Mouse (Mus musculus) kidney, embryonic 16.5 days (tissue): ENCODE data around the gene Ropn1l. TPM values are rescaled to one million over a fixed set of nuclear protein-coding genes. Genes with fewer than 3 reads are reported as not detected.

Experiments used
- ATAC-seq: fragments of 200-750 bp; cut with Nextera tagmentation; 2 replicates; pipeline ENCODE4 v1.8.0; 2017; ENCODE audit warnings: moderate TSS enrichment; ENCODE audit not compliant: low FRiP score, low TSS enrichment
- H3K27ac ChIP-seq: fragments of 300-500 bp; sonication (generic); 2 replicates; pipeline ENCODE4 v1.5.1; 2014; ENCODE audit warnings: low read length
- H3K27me3 ChIP-seq: fragments of 300-500 bp; sonication (generic); 2 replicates; pipeline ENCODE4 v1.6.1; 2014; ENCODE audit warnings: low read length, control low read depth, mixed read lengths; ENCODE audit not compliant: insufficient read depth
- H3K36me3 ChIP-seq: fragments of 300-500 bp; sonication (generic); 2 replicates; pipeline ENCODE4 v1.6.1; 2014; ENCODE audit warnings: low read length, control low read depth, mixed read lengths; ENCODE audit not compliant: insufficient read depth
- H3K4me1 ChIP-seq: fragments of 300-500 bp; sonication (generic); 2 replicates; pipeline ENCODE4 v1.6.1; 2014; ENCODE audit warnings: low read length, control low read depth, mixed read lengths; ENCODE audit not compliant: insufficient read depth
- H3K4me2 ChIP-seq: fragments of 300-500 bp; sonication (generic); replicated peaks from 2 replicates; pipeline ENCODE4 v1.6.1; 2014; ENCODE audit warnings: low read depth, low read length
- H3K4me3 ChIP-seq: fragments of 300-500 bp; sonication (generic); 2 replicates; pipeline ENCODE4 v1.5.1; 2014; ENCODE audit warnings: mild to moderate bottlenecking, low read length
- H3K9ac ChIP-seq: fragments of 300-500 bp; sonication (generic); replicated peaks from 2 replicates; pipeline ENCODE4 v1.6.1; 2014; ENCODE audit warnings: low read length
- H3K9me3 ChIP-seq: fragments of 300-500 bp; sonication (generic); 2 replicates; pipeline ENCODE4 v1.6.1; 2016; ENCODE audit warnings: low read length, control low read depth
- WGBS: fragments of 180-500 bp; shearing (Covaris S2); extraction: QIAGEN DNeasy Blood & Tissue Kit; methylation state at CpG from one replicate; pipeline ENCODE4 v1.1.7; 2014; 5-methylcytosine and 5-hydroxymethylcytosine counted together
- polyA plus RNA-seq: library from polyadenylated mRNA; unstranded; fragments of >200 nt; fragmentation: Nextera tagmentation; extraction: Ambion mirVana; gene quantifications from 2 replicates; pipeline ENCODE4 v1.2.1, GENCODE M21; 2015

The Ropn1l gene
- polyA plus RNA-seq, result 3.7 and 4.3 TPM in 2 replicates

- Histone ChIP-seq H3K27me3 (no peaks in the 10 kb centered on the region), H3K4me1 (peaks cover 6% of the 10 kb centered on the region), H3K4me2 (peak within 1 kb of the TSS; percentile 72), H3K4me3 (peak within 1 kb of the TSS; percentile 59), H3K27ac (peak within 1 kb of the TSS; percentile 85), H3K9me3 (no peaks in the 10 kb centered on the region), H3K36me3 (peaks cover 11% of the 10 kb centered on the region; the same call in 1 of the 2 replicates), H3K9ac (peak within 1 kb of the TSS; percentile 74)
- peak; percentile 96 for ATAC-seq
- under 1% methylated on average over 57 of the region's 57 CpGs for WGBS
Measured at GRCm38 (mm10) chr15:31453098-31453916, at the start of gene Ropn1l. Gene Ropn1l, minus strand, starts transcription at chr15:31453737.

GRCm38 (mm10) chr15:31502996-31503395, 49.5 kb upstream of the Ropn1l start:
- no peak overlapping the region for H3K4me3 ChIP-seq
- no peaks in the 10 kb centered on the region for H3K27me3 ChIP-seq
- peaks cover 28% of the 10 kb centered on the region for H3K36me3 ChIP-seq
- H3K9ac ChIP-seq, result no peak overlapping the region
- H3K4me2 ChIP-seq, result no peak overlapping the region
- H3K27ac ChIP-seq, result no peak overlapping the region
- no peak for ATAC-seq
- no peaks in the 10 kb centered on the region for H3K4me1 ChIP-seq
- no peaks in the 10 kb centered on the region for H3K9me3 ChIP-seq
- WGBS, result 81% methylated on average over 4 of the region's 4 CpGs

- WGBS, result 77% methylated on average over 1 of the region's 1 CpGs
- H3K4me2 ChIP-seq, result no peak overlapping the region
- H3K4me1 ChIP-seq, result no peaks in the 10 kb centered on the region
- ATAC-seq, result no peak
- peaks cover 33% of the 10 kb centered on the region for H3K36me3 ChIP-seq
- H3K27ac ChIP-seq, result no peak overlapping the region
- no peaks in the 10 kb centered on the region for H3K27me3 ChIP-seq
- H3K9ac ChIP-seq, result no peak overlapping the region
- no peaks in the 10 kb centered on the region for H3K9me3 ChIP-seq
- no peak overlapping the region for H3K4me3 ChIP-seq
Measured at GRCm38 (mm10) chr15:31502313-31502712, 48.8 kb upstream of the Ropn1l start.

- H3K4me1 ChIP-seq, result no peaks in the 10 kb centered on the region
- 95% methylated on average over 9 of the region's 9 CpGs for WGBS
- no peak for ATAC-seq
- peaks cover 62% of the 10 kb centered on the region for H3K36me3 ChIP-seq
- H3K9ac ChIP-seq, result no peak overlapping the region
- H3K27ac ChIP-seq, result no peak overlapping the region
- no peaks in the 10 kb centered on the region for H3K27me3 ChIP-seq
- no peaks in the 10 kb centered on the region for H3K9me3 ChIP-seq
- no peak overlapping the region for H3K4me2 ChIP-seq
- H3K4me3 ChIP-seq, result no peak overlapping the region
Measured at GRCm38 (mm10) chr15:31494803-31495202, 41.3 kb upstream of the Ropn1l start.

- WGBS, result 69% methylated on average over 3 of the region's 3 CpGs
- Histone ChIP-seq H3K27ac (no peak overlapping the region), H3K27me3 (no peaks in the 10 kb centered on the region)
Measured at GRCm38 (mm10) chr15:31494310-31494709, 40.8 kb upstream of the Ropn1l start.

GRCm38 (mm10) chr15:31487407-31487806, 33.9 kb upstream of the Ropn1l start:
- H3K9me3 ChIP-seq, result no peaks in the 10 kb centered on the region
- H3K4me2 ChIP-seq, result no peak overlapping the region
- H3K4me1 ChIP-seq, result no peaks in the 10 kb centered on the region
- H3K36me3 ChIP-seq, result peaks cover 38% of the 10 kb centered on the region
- ATAC-seq, result no peak
- H3K27ac ChIP-seq, result no peak overlapping the region
- H3K4me3 ChIP-seq, result no peak overlapping the region
- WGBS, result 86% methylated on average over 2 of the region's 2 CpGs
- no peak overlapping the region for H3K9ac ChIP-seq
- no peaks in the 10 kb centered on the region for H3K27me3 ChIP-seq

More at GRCm38 (mm10) chr15:31494310-31494709, 40.8 kb upstream of the Ropn1l start:
- Histone ChIP-seq H3K36me3 (peaks cover 58% of the 10 kb centered on the region), H3K4me1 (no peaks in the 10 kb centered on the region), H3K9me3 (no peaks in the 10 kb centered on the region), H3K4me3 (no peak overlapping the region), H3K4me2 (no peak overlapping the region), H3K9ac (no peak overlapping the region)
- ATAC-seq, result no peak

- ATAC-seq, result no peak
- H3K36me3 ChIP-seq, result peaks cover 38% of the 10 kb centered on the region
Measured at GRCm38 (mm10) chr15:31476678-31477077, 23.1 kb upstream of the Ropn1l start.

GRCm38 (mm10) chr15:31472645-31473574, 19.4 kb upstream of the Ropn1l start:
- ATAC-seq, result no peak

More at GRCm38 (mm10) chr15:31476678-31477077, 23.1 kb upstream of the Ropn1l start:
- no peak overlapping the region for H3K4me3 ChIP-seq
- no peak overlapping the region for H3K27ac ChIP-seq
- no peak overlapping the region for H3K9ac ChIP-seq
- no peaks in the 10 kb centered on the region for H3K4me1 ChIP-seq
- no peak overlapping the region for H3K4me2 ChIP-seq
- 100% methylated on average over 1 of the region's 1 CpGs for WGBS
- H3K9me3 ChIP-seq, result no peaks in the 10 kb centered on the region
- no peaks in the 10 kb centered on the region for H3K27me3 ChIP-seq

GRCm38 (mm10) chr15:31471529-31471928, 18.0 kb upstream of the Ropn1l start:
- H3K9me3 ChIP-seq, result no peaks in the 10 kb centered on the region
- peaks cover 20% of the 10 kb centered on the region for H3K36me3 ChIP-seq
- H3K27me3 ChIP-seq, result no peaks in the 10 kb centered on the region
- WGBS, result 83% methylated on average over 4 of the region's 4 CpGs
- no peak for ATAC-seq
- H3K4me2 ChIP-seq, result no peak overlapping the region
- H3K9ac ChIP-seq, result no peak overlapping the region
- H3K4me3 ChIP-seq, result no peak overlapping the region
- no peak overlapping the region for H3K27ac ChIP-seq
- 0 out of 2 replicates have a peak, but pooled peaks cover 3% of the 10 kb centered on the region for H3K4me1 ChIP-seq

More at GRCm38 (mm10) chr15:31472645-31473574, 19.4 kb upstream of the Ropn1l start:
- H3K36me3 ChIP-seq, result peaks cover 19% of the 10 kb centered on the region
- no peak overlapping the region for H3K4me2 ChIP-seq
- H3K27ac ChIP-seq, result no peak overlapping the region
- 0 out of 2 replicates have a peak, but pooled peaks cover 3% of the 10 kb centered on the region for H3K4me1 ChIP-seq
- H3K4me3 ChIP-seq, result no peak overlapping the region
- no peaks in the 10 kb centered on the region for H3K9me3 ChIP-seq
- no peaks in the 10 kb centered on the region for H3K27me3 ChIP-seq
- H3K9ac ChIP-seq, result no peak overlapping the region
- 77% methylated on average over 4 of the region's 4 CpGs for WGBS
